Mouse (Mus musculus): ENCODE measurements around the gene Cltc. TPM values are rescaled to one million over a fixed set of nuclear protein-coding genes. Genes with fewer than 3 reads are reported as not detected.
A peak's percentile ranks its signal among the peaks of the same experiment; 100 is the strongest.

The Cltc gene
- polyA plus RNA-seq, 1 experiment from 2014 or later: 119 TPM

DNA sequence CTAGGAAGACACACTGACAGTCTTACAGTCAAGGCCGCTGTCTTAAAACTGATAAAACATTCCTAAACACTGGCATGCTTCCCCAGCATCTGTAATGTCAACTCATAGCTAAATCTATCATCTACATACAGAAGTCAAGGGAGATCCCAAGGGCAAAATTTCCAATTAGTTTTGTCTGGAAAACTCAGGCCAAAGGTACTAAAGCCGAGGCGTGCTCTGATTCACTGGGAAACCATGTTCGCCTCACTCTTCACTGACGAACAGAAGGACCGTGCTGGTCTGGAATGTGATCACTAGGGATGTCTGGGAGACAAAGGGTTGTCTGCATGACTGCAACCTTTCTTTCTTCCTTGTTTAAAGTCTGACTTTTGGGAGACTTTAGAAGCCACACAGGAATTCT is 106.7 kb downstream of the Cltc start:
- no peak overlapping the region for H3K9ac ChIP-seq (ENCODE audit: low read length)
- H3K27ac ChIP-seq (ENCODE audit: low read length): peak overlapping the region; percentile 57
- peaks cover 5% of the 10 kb centered on the region for H3K4me1 ChIP-seq (ENCODE audit: control insufficient read depth, insufficient read depth, low read length)
- no peak for ATAC-seq (replicated peaks; ENCODE audit: extremely low read depth, insufficient read depth, low FRiP score)
- H3K27me3 ChIP-seq (ENCODE audit: control insufficient read depth, insufficient read depth, low read length): no peaks in the 10 kb centered on the region
- no peaks in the 10 kb centered on the region for H3K36me3 ChIP-seq (ENCODE audit: control insufficient read depth, insufficient read depth)
- WGBS: 45% methylated on average over 6 of the region's 6 CpGs
- no peaks in the 10 kb centered on the region for H3K9me3 ChIP-seq (replicated peaks; ENCODE audit: control insufficient read depth, low read length)
- H3K4me3 ChIP-seq (ENCODE audit: low read length): no peak overlapping the region
- no peak overlapping the region for H3K4me2 ChIP-seq (ENCODE audit: low read depth, low read length)

DNA sequence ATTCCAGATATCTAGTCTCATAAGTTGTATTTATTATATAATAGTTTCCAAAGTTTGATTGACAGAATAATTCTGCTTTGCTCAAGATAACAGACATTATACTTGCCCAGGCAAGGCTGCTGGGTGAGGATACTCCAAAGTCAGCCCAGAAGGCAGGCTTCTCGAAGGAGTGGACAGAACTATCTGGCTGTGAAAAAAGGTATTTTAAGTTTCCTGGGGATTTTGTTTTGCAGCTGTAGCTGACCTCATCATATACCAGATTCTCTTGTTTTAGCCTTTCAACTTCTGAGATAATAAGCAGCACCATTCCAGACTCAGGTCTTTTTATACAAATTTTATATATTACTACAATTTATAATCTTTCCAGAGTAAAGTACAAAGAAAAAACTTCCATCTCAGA is 107.8 kb downstream of the Cltc start:
- Histone ChIP-seq H3K27me3 (ENCODE audit: control insufficient read depth, insufficient read depth, low read length) (no peaks in the 10 kb centered on the region), H3K27ac (ENCODE audit: low read length) (no peak overlapping the region), H3K4me2 (ENCODE audit: low read depth, low read length) (no peak overlapping the region), H3K9me3 (replicated peaks; ENCODE audit: control insufficient read depth, low read length) (no peaks in the 10 kb centered on the region), H3K4me1 (ENCODE audit: control insufficient read depth, insufficient read depth, low read length) (peaks cover 5% of the 10 kb centered on the region), H3K9ac (ENCODE audit: low read length) (no peak overlapping the region), H3K4me3 (ENCODE audit: low read length) (no peak overlapping the region), H3K36me3 (ENCODE audit: control insufficient read depth, insufficient read depth) (no peaks in the 10 kb centered on the region)
- no peak for ATAC-seq (replicated peaks; ENCODE audit: extremely low read depth, insufficient read depth, low FRiP score)
- 81% methylated on average over 1 of the region's 1 CpGs for WGBS

DNA sequence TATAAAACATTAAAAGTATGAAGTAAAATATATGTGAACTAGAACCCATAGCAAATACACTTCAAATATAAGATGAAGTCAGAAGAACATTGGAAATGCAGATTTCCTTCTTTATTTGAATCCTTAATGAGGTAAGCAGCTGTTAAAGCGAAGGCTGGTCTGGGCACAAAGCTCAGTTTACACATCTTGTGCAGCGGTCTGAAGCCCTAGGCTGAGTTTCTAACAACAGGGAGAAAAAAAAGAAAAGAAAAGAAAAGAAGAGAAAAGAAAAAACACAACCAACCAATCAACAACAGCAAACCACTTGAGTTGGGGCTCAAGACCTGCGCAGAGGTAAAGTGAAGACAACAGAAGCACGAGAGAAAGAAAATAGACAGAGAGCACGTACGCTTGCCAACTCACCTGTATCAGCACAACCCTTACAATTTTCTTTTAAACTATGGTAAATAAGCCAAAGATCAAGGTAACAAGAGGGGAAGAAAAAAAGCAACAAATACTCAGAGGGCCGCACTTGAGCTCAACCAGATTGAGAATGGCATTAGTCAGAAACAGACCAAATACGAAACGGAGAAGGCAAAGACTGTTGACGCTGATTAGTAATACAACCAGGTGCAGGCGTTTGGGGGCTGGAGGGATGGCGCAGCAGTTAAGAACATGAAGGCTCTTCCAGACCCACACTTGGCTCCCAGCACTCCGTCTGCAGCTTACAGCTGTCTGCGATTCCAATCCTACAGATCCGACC is 109.5 kb downstream of the Cltc start:
- H3K4me3 ChIP-seq (ENCODE audit: low read length): no peak overlapping the region
- H3K27ac ChIP-seq (ENCODE audit: low read length): no peak overlapping the region
- H3K27me3 ChIP-seq (ENCODE audit: control insufficient read depth, insufficient read depth, low read length): no peaks in the 10 kb centered on the region
- H3K4me1 ChIP-seq (ENCODE audit: control insufficient read depth, insufficient read depth, low read length): peaks cover 5% of the 10 kb centered on the region
- H3K36me3 ChIP-seq (ENCODE audit: control insufficient read depth, insufficient read depth): no peaks in the 10 kb centered on the region
- ATAC-seq (replicated peaks; ENCODE audit: extremely low read depth, insufficient read depth, low FRiP score): no peak
- WGBS: 87% methylated on average over 15 of the region's 15 CpGs
- no peak overlapping the region for H3K9ac ChIP-seq (ENCODE audit: low read length)
- H3K9me3 ChIP-seq (replicated peaks; ENCODE audit: control insufficient read depth, low read length): no peaks in the 10 kb centered on the region
- no peak overlapping the region for H3K4me2 ChIP-seq (ENCODE audit: low read depth, low read length)

DNA sequence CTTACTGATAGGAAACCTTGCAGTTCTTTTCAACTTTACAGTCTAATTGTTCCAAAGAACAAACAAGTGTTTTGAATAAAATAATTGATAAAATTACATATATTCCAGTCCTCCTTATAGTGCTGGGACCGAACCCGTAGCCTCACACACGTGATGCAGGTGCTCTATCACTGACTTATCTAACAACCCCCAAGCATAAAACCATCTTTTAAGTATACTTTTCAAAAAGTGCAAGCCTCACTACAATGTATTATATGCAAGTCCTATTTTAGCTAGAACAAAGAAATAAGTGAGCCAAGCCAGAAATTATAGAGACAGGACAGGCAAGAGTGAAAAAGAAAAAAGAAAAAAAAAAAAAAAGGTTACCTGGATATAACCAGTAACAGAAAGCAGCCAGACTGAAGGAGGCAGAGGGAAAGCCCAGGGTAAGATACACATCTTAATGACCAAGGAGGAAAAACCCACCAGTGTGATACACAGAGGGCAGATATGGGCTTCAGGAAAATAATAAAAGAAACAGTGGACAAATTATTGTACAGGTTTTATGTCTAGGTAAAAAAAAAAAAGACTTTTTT is 110.4 kb downstream of the Cltc start:
- Histone ChIP-seq H3K4me2 (ENCODE audit: low read depth, low read length) (peak overlapping the region; percentile 22; the same call in 1 of the 2 replicates), H3K27me3 (ENCODE audit: control insufficient read depth, insufficient read depth, low read length) (no peaks in the 10 kb centered on the region), H3K9me3 (replicated peaks; ENCODE audit: control insufficient read depth, low read length) (no peaks in the 10 kb centered on the region), H3K36me3 (ENCODE audit: control insufficient read depth, insufficient read depth) (no peaks in the 10 kb centered on the region), H3K9ac (ENCODE audit: low read length) (no peak overlapping the region), H3K4me1 (ENCODE audit: control insufficient read depth, insufficient read depth, low read length) (peaks cover 6% of the 10 kb centered on the region), H3K27ac (ENCODE audit: low read length) (peak overlapping the region; percentile 49), H3K4me3 (ENCODE audit: low read length) (no peak overlapping the region)
- no peak for ATAC-seq (replicated peaks; ENCODE audit: extremely low read depth, insufficient read depth, low FRiP score)
- 65% methylated on average over 3 of the region's 3 CpGs for WGBS

DNA sequence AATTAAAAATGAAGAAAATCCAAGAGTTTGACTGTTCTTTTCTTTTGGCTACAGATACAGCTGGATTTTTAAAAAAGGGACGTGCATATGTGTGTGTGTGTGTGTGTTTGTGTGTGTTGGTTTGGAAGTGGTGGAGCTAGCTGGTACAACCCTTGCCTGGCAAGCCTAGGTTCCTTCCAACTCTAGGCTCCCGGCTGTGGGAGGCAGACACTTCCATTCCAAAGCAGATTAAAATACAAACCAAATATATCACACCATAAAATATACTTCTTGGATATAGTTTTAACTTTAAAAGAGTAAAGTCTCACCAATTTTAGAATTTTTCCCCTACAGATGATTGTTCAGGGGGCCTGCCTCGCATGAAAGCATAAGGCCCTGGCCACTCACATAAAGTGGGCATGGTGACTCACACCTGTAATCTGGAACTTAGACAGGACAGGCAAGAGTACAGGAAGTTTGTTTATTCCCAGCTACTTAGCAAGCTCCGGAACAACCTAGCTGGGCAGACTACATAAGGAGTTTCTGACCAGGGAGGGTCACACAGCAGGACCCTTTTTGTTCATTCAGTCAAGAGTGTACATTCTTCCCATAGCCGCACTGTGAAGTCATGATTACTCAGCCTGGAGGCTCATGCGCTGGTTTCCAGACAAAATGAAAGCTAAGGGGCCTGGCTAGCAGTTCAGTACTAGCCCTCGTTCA is 111.1 kb downstream of the Cltc start:
- no peaks in the 10 kb centered on the region for H3K27me3 ChIP-seq (ENCODE audit: control insufficient read depth, insufficient read depth, low read length)
- WGBS: 32% methylated on average over 7 of the region's 7 CpGs
- no peak overlapping the region for H3K9ac ChIP-seq (ENCODE audit: low read length)
- H3K9me3 ChIP-seq (replicated peaks; ENCODE audit: control insufficient read depth, low read length): no peaks in the 10 kb centered on the region
- no peaks in the 10 kb centered on the region for H3K36me3 ChIP-seq (ENCODE audit: control insufficient read depth, insufficient read depth)
- no peak overlapping the region for H3K4me3 ChIP-seq (ENCODE audit: low read length)
- H3K4me1 ChIP-seq (ENCODE audit: control insufficient read depth, insufficient read depth, low read length): peaks cover 8% of the 10 kb centered on the region
- ATAC-seq (replicated peaks; ENCODE audit: extremely low read depth, insufficient read depth, low FRiP score): peak; percentile 91
- peak overlapping the region; percentile 22; the same call in 1 of the 2 replicates for H3K4me2 ChIP-seq (ENCODE audit: low read depth, low read length)
- peak overlapping the region; percentile 49 for H3K27ac ChIP-seq (ENCODE audit: low read length)

DNA sequence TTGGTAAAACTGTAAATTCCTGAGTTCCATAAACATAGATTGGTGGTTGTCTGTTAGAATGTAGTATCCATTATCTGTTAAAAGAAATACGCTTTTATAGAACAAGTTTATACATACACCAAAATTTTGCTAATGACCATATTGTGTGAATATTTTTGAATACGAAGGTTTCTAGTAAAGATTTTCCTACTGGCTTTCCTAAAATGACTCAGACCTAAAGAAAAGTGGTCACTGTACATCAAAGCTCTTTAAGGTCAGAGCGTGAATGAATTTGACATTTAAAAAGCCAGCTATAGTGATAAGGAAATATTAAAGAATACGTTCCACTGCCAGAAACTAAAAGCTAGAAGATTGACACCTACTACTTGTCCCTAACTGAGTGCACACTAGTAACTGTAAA is 112.8 kb downstream of the Cltc start:
- Histone ChIP-seq H3K4me3 (ENCODE audit: low read length) (no peak overlapping the region), H3K36me3 (ENCODE audit: control insufficient read depth, insufficient read depth) (no peaks in the 10 kb centered on the region), H3K9ac (ENCODE audit: low read length) (no peak overlapping the region), H3K27ac (ENCODE audit: low read length) (no peak overlapping the region), H3K9me3 (replicated peaks; ENCODE audit: control insufficient read depth, low read length) (no peaks in the 10 kb centered on the region), H3K4me1 (ENCODE audit: control insufficient read depth, insufficient read depth, low read length) (0 out of 2 replicates have a peak, but pooled peaks cover 4% of the 10 kb centered on the region), H3K27me3 (ENCODE audit: control insufficient read depth, insufficient read depth, low read length) (no peaks in the 10 kb centered on the region), H3K4me2 (ENCODE audit: low read depth, low read length) (no peak overlapping the region)
- WGBS: 88% methylated on average over 4 of the region's 4 CpGs
- ATAC-seq (replicated peaks; ENCODE audit: extremely low read depth, insufficient read depth, low FRiP score): no peak

Other genes starting within 250 kb of the Cltc start
- gene Rps6kb1, start 212.8 kb downstream of the Cltc start, polyA plus RNA-seq (2015; fragmentation: Nextera tagmentation; extraction: Ambion mirVana): 39.8 and 40.8 TPM in 2 replicates
- gene Tubd1, start 212.6 kb downstream of the Cltc start, polyA plus RNA-seq (2015; fragmentation: Nextera tagmentation; extraction: Ambion mirVana): 13.6 and 14.3 TPM in 2 replicates
- 79.6 and 95.0 TPM in 2 replicates for gene Vmp1, start 73.7 kb downstream of the Cltc start, polyA plus RNA-seq (2015; fragmentation: Nextera tagmentation; extraction: Ambion mirVana)
- gene Ptrh2, start 73.6 kb downstream of the Cltc start, polyA plus RNA-seq (2015; fragmentation: Nextera tagmentation; extraction: Ambion mirVana): 19.2 and 19.8 TPM in 2 replicates
- 14.9 and 16.1 TPM in 2 replicates for gene Dhx40, start 50.2 kb upstream of the Cltc start, polyA plus RNA-seq (2015; fragmentation: Nextera tagmentation; extraction: Ambion mirVana)
- 22.5 and 24.2 TPM in 2 replicates for gene Ypel2, start 236.1 kb upstream of the Cltc start, polyA plus RNA-seq (2015; fragmentation: Nextera tagmentation; extraction: Ambion mirVana)

Data from heart, embryonic 16.5 days (tissue).